Comparison of ENCODE assay signal across 8 mouse cellular contexts in genomic region chr5:150673880-150674621, GRCm38 (mm10). TPM values are rescaled to one million over a fixed set of nuclear protein-coding genes. Genes with fewer than 3 reads are reported as not detected.
A peak's percentile ranks its signal among the peaks of the same experiment; 100 is the strongest.
DNase-seq lines count a peak whose midpoint lies in the region; ATAC-seq and TF ChIP-seq lines count a peak whose summit lies in the region.

No protein-coding gene starts in this region.

- peak overlapping the region; percentile 60 for H3K4me3 ChIP-seq in cerebellum, adult 2 months (replicated peaks; ENCODE audit: insufficient read depth, low read depth, low read length)
- peak overlapping the region; percentile 99 for H3K4me3 ChIP-seq in cortical plate, adult 2 months (ENCODE audit: insufficient read depth, low read length)
- peak overlapping the region; percentile 72 to 95 for H3K4me3 ChIP-seq in heart, embryonic 14.5 days (ENCODE audit: control insufficient read depth in 1 of 2, insufficient read depth in 1 of 2, low read depth in 1 of 2, low read length in 2 of 2)
- peak overlapping the region; percentile 88 for H3K4me3 ChIP-seq in limb, embryonic 12.5 days (replicated peaks)
- H3K4me3 ChIP-seq in midbrain, embryonic 14.5 days (replicated peaks; ENCODE audit: low read depth, low read length): peak overlapping the region; percentile 91
- peak overlapping the region; percentile 94 for H3K4me3 ChIP-seq in stomach, embryonic 15.5 days (replicated peaks)

- peak; percentile 62 for ATAC-seq in heart, embryonic 14.5 days (ENCODE audit: insufficient number of reproducible peaks, insufficient read depth, low FRiP score, low read depth)
- ATAC-seq in limb, embryonic 12.5 days (ENCODE audit: insufficient number of reproducible peaks, insufficient read depth, low FRiP score, low TSS enrichment, low read depth): peak; percentile 53
- ATAC-seq in midbrain, embryonic 14.5 days (ENCODE audit: low FRiP score, low TSS enrichment): peak; percentile 63
- ATAC-seq in stomach, embryonic 15.5 days (ENCODE audit: insufficient read depth, low FRiP score, low read depth): peak; percentile 28

- H3K4me1 ChIP-seq in cerebellum, adult 2 months (ENCODE audit: control insufficient read depth, insufficient read depth, low read length): no peaks in the 10 kb centered on the region
- H3K4me1 ChIP-seq in cortical plate, adult 2 months (ENCODE audit: control insufficient read depth, insufficient read depth, low read length): no peaks in the 10 kb centered on the region
- peaks cover 0 to 11% of the 10 kb centered on the region in 2 experiments; a peak in 3 of 4 replicates for H3K4me1 ChIP-seq in heart, embryonic 14.5 days (ENCODE audit: control insufficient read depth in 2 of 2, insufficient read depth in 2 of 2, low read length in 2 of 2)
- peaks cover 13% of the 10 kb centered on the region for H3K4me1 ChIP-seq in limb, embryonic 12.5 days (replicated peaks)
- H3K4me1 ChIP-seq in midbrain, embryonic 14.5 days (ENCODE audit: control insufficient read depth, insufficient read depth, low read length): peaks cover 19% of the 10 kb centered on the region
- peaks cover 6% of the 10 kb centered on the region; the same call in 1 of the 2 replicates for H3K4me1 ChIP-seq in stomach, embryonic 15.5 days

- DNase-seq in cerebellum, adult 2 months: no peak
- no peak for DNase-seq in cerebellum, adult 11-12 months
- DNase-seq in CD4-positive helper T cell, adult 2 months (ENCODE audit: low read depth, low spot score): peak; percentile 72
- DNase-seq in midbrain, embryonic 14.5 days: peak; percentile 69

- H3K4me2 ChIP-seq in heart, embryonic 14.5 days (ENCODE audit: low read length): peak overlapping the region; percentile 71
- H3K4me2 ChIP-seq in limb, embryonic 12.5 days: peak overlapping the region; percentile 62
- peak overlapping the region; percentile 61 for H3K4me2 ChIP-seq in midbrain, embryonic 14.5 days (ENCODE audit: low read length)
- H3K4me2 ChIP-seq in stomach, embryonic 15.5 days: peak overlapping the region; percentile 58

- H3K27me3 ChIP-seq in cerebellum, adult 2 months (ENCODE audit: control insufficient read depth, insufficient read depth, low read length): no peaks in the 10 kb centered on the region
- no peaks in the 10 kb centered on the region for H3K27me3 ChIP-seq in heart, embryonic 14.5 days (ENCODE audit: control insufficient read depth, insufficient read depth, low read length)
- no peaks in the 10 kb centered on the region for H3K27me3 ChIP-seq in limb, embryonic 12.5 days
- no peaks in the 10 kb centered on the region for H3K27me3 ChIP-seq in midbrain, embryonic 14.5 days (ENCODE audit: control insufficient read depth, insufficient read depth, low read length)
- no peaks in the 10 kb centered on the region for H3K27me3 ChIP-seq in stomach, embryonic 15.5 days (replicated peaks)

- WGBS in cerebellum, adult 2 months: under 1% methylated on average over 68 of the region's 91 CpGs
- WGBS in heart, embryonic 14.5 days: under 1% methylated on average over 64 of the region's 91 CpGs
- under 1% methylated on average over 57 of the region's 91 CpGs for whole genome bisulfite sequencing in limb, embryonic 12.5 days
- WGBS in midbrain, embryonic 14.5 days: under 1% methylated on average over 81 of the region's 91 CpGs
- under 1% methylated on average over 61 of the region's 91 CpGs for WGBS in stomach, embryonic 15.5 days

- TF ChIP-seq POLR2A in cerebellum, adult 2 months (IDR thresholded peaks at IDR 0.05; ENCODE audit: borderline replicate concordance, insufficient read depth, low read length): 0 out of 2 replicates have a peak, but pooled peaks have one; percentile 7
- TF ChIP-seq POLR2A in cortical plate, adult 2 months (IDR thresholded peaks at IDR 0.05; ENCODE audit: extremely low read depth, insufficient read depth, low read length): no peak

- TF ChIP-seq CTCF in cerebellum, adult 2 months (IDR thresholded peaks at IDR 0.05; ENCODE audit: borderline replicate concordance, insufficient read depth, low read depth, low read length): no peak
- TF ChIP-seq CTCF in cortical plate, adult 2 months (IDR thresholded peaks at IDR 0.05; ENCODE audit: extremely low read depth, insufficient read depth, low read length): no peak

- H3K36me3 ChIP-seq in heart, embryonic 14.5 days (ENCODE audit: control insufficient read depth, insufficient read depth, low read length): no peaks in the 10 kb centered on the region
- no peaks in the 10 kb centered on the region for H3K36me3 ChIP-seq in limb, embryonic 12.5 days
- no peaks in the 10 kb centered on the region for H3K36me3 ChIP-seq in midbrain, embryonic 14.5 days (ENCODE audit: control insufficient read depth, insufficient read depth, low read length)
- H3K36me3 ChIP-seq in stomach, embryonic 15.5 days: no peaks in the 10 kb centered on the region

- H3K27ac ChIP-seq in cerebellum, adult 2 months (ENCODE audit: insufficient read depth, low read length): peak overlapping the region; percentile 26; the same call in 1 of the 2 replicates
- no peak overlapping the region for H3K27ac ChIP-seq in cortical plate, adult 2 months (ENCODE audit: insufficient read depth, low read length)
- H3K27ac ChIP-seq in heart, embryonic 14.5 days (replicated peaks in 1 of 2; ENCODE audit: control insufficient read depth in 1 of 2, insufficient read depth in 1 of 2, low read depth in 2 of 2, low read length in 2 of 2): peak overlapping the region; percentile 86 to 88
- peak overlapping the region; percentile 96 for H3K27ac ChIP-seq in limb, embryonic 12.5 days
- peak overlapping the region; percentile 98 for H3K27ac ChIP-seq in midbrain, embryonic 14.5 days (replicated peaks; ENCODE audit: low read depth, low read length)
- peak overlapping the region; percentile 94 for H3K27ac ChIP-seq in stomach, embryonic 15.5 days

- H3K9me3 ChIP-seq in heart, embryonic 14.5 days (ENCODE audit: control insufficient read depth, low read length): no peaks in the 10 kb centered on the region
- H3K9me3 ChIP-seq in limb, embryonic 12.5 days: no peaks in the 10 kb centered on the region
- no peaks in the 10 kb centered on the region for H3K9me3 ChIP-seq in midbrain, embryonic 14.5 days (ENCODE audit: control insufficient read depth, low read length)
- H3K9me3 ChIP-seq in stomach, embryonic 15.5 days: no peaks in the 10 kb centered on the region

- peak overlapping the region; percentile 90 for H3K9ac ChIP-seq in heart, embryonic 14.5 days (ENCODE audit: low read length)
- peak overlapping the region; percentile 98 for H3K9ac ChIP-seq in limb, embryonic 12.5 days (replicated peaks)
- peak overlapping the region; percentile 91 for H3K9ac ChIP-seq in midbrain, embryonic 14.5 days (replicated peaks; ENCODE audit: low read length)
- peak overlapping the region; percentile 98 for H3K9ac ChIP-seq in stomach, embryonic 15.5 days

RNA-seq across cellular contexts. Expression of gene Pds5b, which starts 0.5 kb away (rescaled TPM):
- polyA plus RNA-seq in cerebellum, adult 2 months (2012; rRNA removed): 27.2 and 27.6 TPM in 2 replicates
- 28.6 and 30.7 TPM in 2 replicates for polyA plus RNA-seq in cortical plate, adult 2 months (2012; rRNA removed)
- polyA plus RNA-seq in heart, embryonic 14.5 days (2014; fragmentation: Nextera tagmentation; extraction: Ambion mirVana): 23.4 and 24.3 TPM in 2 replicates
- 47.8 and 51.1 TPM in 2 replicates for polyA plus RNA-seq in limb, embryonic 12.5 days (2016; fragmentation: Nextera tagmentation; extraction: Ambion mirVana)
- 38.2 and 46.7 TPM in 2 replicates for polyA plus RNA-seq in midbrain, embryonic 14.5 days (2014; fragmentation: Nextera tagmentation; extraction: Ambion mirVana)
- polyA plus RNA-seq in stomach, embryonic 15.5 days (2015; fragmentation: Nextera tagmentation; extraction: Ambion mirVana): 28.4 and 29.6 TPM in 2 replicates

RNA-seq across cellular contexts. Expression of gene N4bp2l2, which starts 8.1 kb away (rescaled TPM):
- polyA plus RNA-seq in cerebellum, adult 2 months (2012; rRNA removed): 34.3 and 37.3 TPM in 2 replicates
- 32.1 and 33.6 TPM in 2 replicates for polyA plus RNA-seq in cortical plate, adult 2 months (2012; rRNA removed)
- 32.2 and 36.6 TPM in 2 replicates for polyA plus RNA-seq in heart, embryonic 14.5 days (2014; fragmentation: Nextera tagmentation; extraction: Ambion mirVana)
- polyA plus RNA-seq in limb, embryonic 12.5 days (2016; fragmentation: Nextera tagmentation; extraction: Ambion mirVana): 51.6 and 53.8 TPM in 2 replicates
- polyA plus RNA-seq in midbrain, embryonic 14.5 days (2014; fragmentation: Nextera tagmentation; extraction: Ambion mirVana): 31.6 and 33.8 TPM in 2 replicates
- polyA plus RNA-seq in stomach, embryonic 15.5 days (2015; fragmentation: Nextera tagmentation; extraction: Ambion mirVana): 38.2 and 41.5 TPM in 2 replicates

Comparison
In these comparisons a context has a peak if more than half of its experiments do, and no peak if none do; other contexts are left out.
1. DNase-seq: peak in CD4-positive helper T cell, adult 2 months (single experiment) and midbrain, embryonic 14.5 days (single experiment); none in cerebellum, adult 2 months (0 of 2) and cerebellum, adult 11-12 months (single experiment).
2. Peak in every context shown above with its lines, with median percentiles within 50 percentile points of each other: H3K4me3 ChIP-seq, ATAC-seq, H3K4me2 ChIP-seq and H3K9ac ChIP-seq.